Mouse (Mus musculus): ENCODE measurements around the gene Gm960. TPM values are rescaled to one million over a fixed set of nuclear protein-coding genes. Genes with fewer than 3 reads are reported as not detected.

The Gm960 gene
- polyA plus RNA-seq, 1 experiment from 2014 or later, result 5.0 TPM

DNA sequence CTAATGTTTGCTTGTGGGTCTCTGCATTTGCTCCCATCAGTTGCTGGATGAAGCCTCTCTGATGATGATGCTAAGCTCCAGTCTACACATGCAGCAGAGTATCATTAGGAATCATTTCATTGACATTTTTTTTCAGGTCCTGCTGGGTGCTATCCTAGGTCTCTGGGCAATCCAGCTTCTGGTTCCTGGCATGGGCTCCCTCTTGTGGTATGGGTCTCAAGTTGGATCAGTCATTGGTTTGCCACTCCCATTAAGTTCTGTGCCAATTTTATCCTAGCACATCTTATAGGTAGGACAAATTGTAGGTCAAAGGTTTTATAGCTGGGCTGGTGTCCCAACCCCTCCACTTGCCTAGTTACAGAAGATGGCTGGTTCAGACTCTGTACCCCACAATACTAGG, 31.7 kb downstream of the Gm960 start:
- no peak for ATAC-seq
- no peak overlapping the region for H3K4me2 ChIP-seq (ENCODE audit: low read length)
- no peaks in the 10 kb centered on the region for H3K36me3 ChIP-seq (ENCODE audit: control insufficient read depth, insufficient read depth, low read length)
- H3K4me3 ChIP-seq (ENCODE audit: low read depth, low read length), result no peak overlapping the region
- DNase-seq (ENCODE audit: low spot score), result peak; percentile 11
- no peaks in the 10 kb centered on the region for H3K9me3 ChIP-seq (replicated peaks; ENCODE audit: control insufficient read depth, low read length)
- H3K4me1 ChIP-seq (ENCODE audit: control insufficient read depth, insufficient read depth, low read length), result no peaks in the 10 kb centered on the region
- no peaks in the 10 kb centered on the region for H3K27me3 ChIP-seq (replicated peaks; ENCODE audit: control insufficient read depth, insufficient read depth, low read length)
- no peak overlapping the region for H3K9ac ChIP-seq (ENCODE audit: low read length)
- H3K27ac ChIP-seq (ENCODE audit: low read depth, low read length), result no peak overlapping the region

- Histone ChIP-seq H3K36me3 (ENCODE audit: control insufficient read depth, insufficient read depth, low read length) (no peaks in the 10 kb centered on the region), H3K4me1 (ENCODE audit: control insufficient read depth, insufficient read depth, low read length) (no peaks in the 10 kb centered on the region), H3K9me3 (replicated peaks; ENCODE audit: control insufficient read depth, low read length) (no peaks in the 10 kb centered on the region), H3K4me2 (ENCODE audit: low read length) (no peak overlapping the region), H3K4me3 (ENCODE audit: low read depth, low read length) (no peak overlapping the region), H3K27ac (ENCODE audit: low read depth, low read length) (no peak overlapping the region), H3K9ac (ENCODE audit: low read length) (no peak overlapping the region), H3K27me3 (replicated peaks; ENCODE audit: control insufficient read depth, insufficient read depth, low read length) (no peaks in the 10 kb centered on the region)
- no peak for DNase-seq (ENCODE audit: low spot score)
- WGBS, result 87% methylated on average over 5 of the region's 5 CpGs
- ATAC-seq, result no peak
Observed at GRCm38 (mm10) chr19:4658156-4658555, 40.3 kb downstream of the Gm960 start.

- Histone ChIP-seq H3K4me2 (ENCODE audit: low read length) (no peak overlapping the region), H3K9ac (ENCODE audit: low read length) (no peak overlapping the region), H3K9me3 (replicated peaks; ENCODE audit: control insufficient read depth, low read length) (no peaks in the 10 kb centered on the region), H3K27ac (ENCODE audit: low read depth, low read length) (no peak overlapping the region), H3K36me3 (ENCODE audit: control insufficient read depth, insufficient read depth, low read length) (no peaks in the 10 kb centered on the region), H3K4me1 (ENCODE audit: control insufficient read depth, insufficient read depth, low read length) (no peaks in the 10 kb centered on the region), H3K27me3 (replicated peaks; ENCODE audit: control insufficient read depth, insufficient read depth, low read length) (no peaks in the 10 kb centered on the region), H3K4me3 (ENCODE audit: low read depth, low read length) (no peak overlapping the region)
- ATAC-seq, result no peak
- no peak for DNase-seq (ENCODE audit: low spot score)
- 68% methylated on average over 11 of the region's 11 CpGs for WGBS
Observed at GRCm38 (mm10) chr19:4646917-4647492, 51.5 kb downstream of the Gm960 start.

DNA sequence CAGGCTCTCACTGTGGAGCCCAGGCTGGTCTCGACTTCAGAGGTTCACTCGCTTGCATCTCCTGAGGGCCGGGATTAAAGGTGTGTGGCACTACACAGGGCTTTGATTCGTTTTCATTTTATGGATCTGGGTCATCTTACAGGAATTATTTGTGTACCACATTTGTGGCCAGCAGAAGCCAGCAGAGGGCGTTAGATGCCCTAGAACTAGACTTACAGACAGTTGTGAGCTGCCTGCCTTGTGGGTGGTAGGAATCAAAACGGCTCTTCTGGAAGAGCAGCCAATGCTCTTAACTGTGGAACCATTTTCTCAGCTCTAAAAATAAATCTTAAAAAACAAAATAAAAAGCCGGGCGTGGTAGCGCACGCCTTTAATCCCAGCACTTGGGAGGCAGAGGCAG, 54.2 kb downstream of the Gm960 start:
- Histone ChIP-seq H3K4me2 (ENCODE audit: low read length) (no peak overlapping the region), H3K27ac (ENCODE audit: low read depth, low read length) (no peak overlapping the region), H3K4me3 (ENCODE audit: low read depth, low read length) (no peak overlapping the region), H3K4me1 (ENCODE audit: control insufficient read depth, insufficient read depth, low read length) (no peaks in the 10 kb centered on the region), H3K9ac (ENCODE audit: low read length) (no peak overlapping the region), H3K9me3 (replicated peaks; ENCODE audit: control insufficient read depth, low read length) (no peaks in the 10 kb centered on the region), H3K36me3 (ENCODE audit: control insufficient read depth, insufficient read depth, low read length) (no peaks in the 10 kb centered on the region), H3K27me3 (replicated peaks; ENCODE audit: control insufficient read depth, insufficient read depth, low read length) (no peaks in the 10 kb centered on the region)
- DNase-seq (ENCODE audit: low spot score) (peak; percentile 68), ATAC-seq (no peak)
- WGBS, result 45% methylated on average over 10 of the region's 10 CpGs

- DNase-seq (ENCODE audit: low spot score) (no peak), ATAC-seq (no peak)
- H3K4me3 ChIP-seq (ENCODE audit: low read depth, low read length), result no peak overlapping the region
- H3K27me3 ChIP-seq (replicated peaks; ENCODE audit: control insufficient read depth, insufficient read depth, low read length), result no peaks in the 10 kb centered on the region
- H3K27ac ChIP-seq (ENCODE audit: low read depth, low read length), result no peak overlapping the region
- H3K4me2 ChIP-seq (ENCODE audit: low read length), result no peak overlapping the region
- no peaks in the 10 kb centered on the region for H3K9me3 ChIP-seq (replicated peaks; ENCODE audit: control insufficient read depth, low read length)
- WGBS, result 73% methylated on average over 4 of the region's 4 CpGs
- H3K4me1 ChIP-seq (ENCODE audit: control insufficient read depth, insufficient read depth, low read length), result no peaks in the 10 kb centered on the region
- no peaks in the 10 kb centered on the region for H3K36me3 ChIP-seq (ENCODE audit: control insufficient read depth, insufficient read depth, low read length)
- no peak overlapping the region for H3K9ac ChIP-seq (ENCODE audit: low read length)
Observed at GRCm38 (mm10) chr19:4635986-4636385, 62.5 kb downstream of the Gm960 start.

- peak; percentile 59; the same call in 1 of the 2 replicates for ATAC-seq
- WGBS, result 0% methylated on average over 1 of the region's 1 CpGs
Observed at GRCm38 (mm10) chr19:4628819-4629218, 69.6 kb downstream of the Gm960 start.

GRCm38 (mm10) chr19:4625829-4626535, 72.5 kb downstream of the Gm960 start:
- no peaks in the 10 kb centered on the region for H3K27me3 ChIP-seq (replicated peaks; ENCODE audit: control insufficient read depth, insufficient read depth, low read length)
- peak overlapping the region; percentile 91 for H3K4me2 ChIP-seq (ENCODE audit: low read length)
- peak overlapping the region; percentile 82 for H3K27ac ChIP-seq (ENCODE audit: low read depth, low read length)
- peak overlapping the region; percentile 86 for H3K4me3 ChIP-seq (ENCODE audit: low read depth, low read length)
- H3K9ac ChIP-seq (ENCODE audit: low read length), result peak overlapping the region; percentile 92
- DNase-seq (ENCODE audit: low spot score), result no peak
- ATAC-seq, result peak; percentile 67
- peaks cover 29% of the 10 kb centered on the region for H3K36me3 ChIP-seq (ENCODE audit: control insufficient read depth, insufficient read depth, low read length)
- no peaks in the 10 kb centered on the region for H3K9me3 ChIP-seq (replicated peaks; ENCODE audit: control insufficient read depth, low read length)
- WGBS, result under 1% methylated on average over 35 of the region's 35 CpGs
- peaks cover 6% of the 10 kb centered on the region for H3K4me1 ChIP-seq (ENCODE audit: control insufficient read depth, insufficient read depth, low read length)

More at GRCm38 (mm10) chr19:4628819-4629218, 69.6 kb downstream of the Gm960 start:
- H3K36me3 ChIP-seq (ENCODE audit: control insufficient read depth, insufficient read depth, low read length), result 0 out of 2 replicates have a peak, but pooled peaks cover 2% of the 10 kb centered on the region
- DNase-seq (ENCODE audit: low spot score), result peak; percentile 93
- peak overlapping the region; percentile 15; the same call in 1 of the 2 replicates for H3K27ac ChIP-seq (ENCODE audit: low read depth, low read length)
- no peak overlapping the region for H3K4me3 ChIP-seq (ENCODE audit: low read depth, low read length)
- H3K4me1 ChIP-seq (ENCODE audit: control insufficient read depth, insufficient read depth, low read length), result peaks cover 6% of the 10 kb centered on the region
- H3K9me3 ChIP-seq (replicated peaks; ENCODE audit: control insufficient read depth, low read length), result no peaks in the 10 kb centered on the region
- peak overlapping the region; percentile 17; the same call in 1 of the 2 replicates for H3K9ac ChIP-seq (ENCODE audit: low read length)
- H3K4me2 ChIP-seq (ENCODE audit: low read length), result no peak overlapping the region
- H3K27me3 ChIP-seq (replicated peaks; ENCODE audit: control insufficient read depth, insufficient read depth, low read length), result no peaks in the 10 kb centered on the region

GRCm38 (mm10) chr19:4625179-4625828, 73.2 kb downstream of the Gm960 start, which contains the start of gene Rce1:
Gene Rce1 (minus strand): TSS chr19:4625641.
- WGBS, result under 1% methylated on average over 61 of the region's 64 CpGs
- DNase-seq (ENCODE audit: low spot score), result peak; percentile 95
- H3K9ac ChIP-seq (ENCODE audit: low read length), result peak within 1 kb of the TSS; percentile 92

More at GRCm38 (mm10) chr19:4625179-4625828, 73.2 kb downstream of the Gm960 start, which contains the start of gene Rce1:
- Histone ChIP-seq H3K4me2 (ENCODE audit: low read length) (peak within 1 kb of the TSS; percentile 91), H3K4me1 (ENCODE audit: control insufficient read depth, insufficient read depth, low read length) (peaks cover 6% of the 10 kb centered on the region), H3K36me3 (ENCODE audit: control insufficient read depth, insufficient read depth, low read length) (peaks cover 35% of the 10 kb centered on the region), H3K4me3 (ENCODE audit: low read depth, low read length) (peak within 1 kb of the TSS; percentile 86), H3K27ac (ENCODE audit: low read depth, low read length) (peak within 1 kb of the TSS; percentile 82), H3K9me3 (replicated peaks; ENCODE audit: control insufficient read depth, low read length) (no peaks in the 10 kb centered on the region), H3K27me3 (replicated peaks; ENCODE audit: control insufficient read depth, insufficient read depth, low read length) (no peaks in the 10 kb centered on the region)
- ATAC-seq, result peak; percentile 94

Measured in forebrain, embryonic 14.5 days (tissue).